Mouse (Mus musculus): ENCODE measurements at regions not wholly inside any gene's neighbourhood (a gene's known extent, or its start where the extent isn't known, plus 50 kb on each side); places are given as distances from the start of the nearest gene placed in this dataset.
A peak's percentile ranks its signal among the peaks of the same experiment; 100 is the strongest.
"Not testable (repeated sequence)": the region's sequence is repeated elsewhere in the genome, so short reads cannot be mapped to it uniquely, and the experiment has no call there.

DNA sequence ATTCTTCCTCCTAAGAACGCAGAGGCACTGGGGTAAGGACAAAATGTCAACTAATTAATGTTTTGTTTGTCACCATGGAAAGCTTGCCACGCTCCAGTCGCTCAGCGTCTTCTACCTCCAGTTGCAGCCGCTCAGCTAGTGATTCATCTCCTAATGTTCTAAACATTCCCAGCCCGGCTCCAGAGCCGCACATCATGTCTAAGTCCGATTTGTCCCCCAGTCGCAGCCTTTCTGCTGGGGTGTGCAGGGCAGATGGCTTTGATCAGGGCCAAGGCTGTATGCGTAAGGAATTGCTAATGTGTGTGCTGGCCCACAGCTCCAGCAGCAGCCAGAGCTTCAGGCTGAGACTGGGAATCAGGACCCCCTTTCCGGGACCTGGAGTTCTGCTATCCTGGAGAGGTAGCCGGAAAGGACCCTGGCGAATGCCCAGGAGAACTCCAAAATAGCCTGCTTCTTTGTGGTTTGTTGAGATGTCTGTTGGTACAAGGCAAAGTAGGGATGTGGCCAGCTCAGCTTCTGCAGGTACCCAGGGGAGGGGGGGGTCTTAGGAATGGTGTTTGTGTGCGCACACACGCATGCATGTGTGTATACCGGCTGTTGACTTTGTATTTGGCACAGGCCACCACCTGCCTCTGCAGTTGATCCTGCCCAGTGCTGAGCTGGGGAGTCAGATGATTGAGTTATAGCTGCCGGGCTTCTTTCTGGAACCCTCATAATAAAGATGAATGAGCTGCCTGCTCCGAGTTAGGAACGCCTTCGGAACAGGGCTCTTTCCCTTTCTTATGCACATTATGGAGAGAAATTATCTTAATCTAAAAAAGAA is 143.0 kb upstream of the Kcng1 start:
- DNase-seq (ENCODE audit: low read depth), result no peak

DNA sequence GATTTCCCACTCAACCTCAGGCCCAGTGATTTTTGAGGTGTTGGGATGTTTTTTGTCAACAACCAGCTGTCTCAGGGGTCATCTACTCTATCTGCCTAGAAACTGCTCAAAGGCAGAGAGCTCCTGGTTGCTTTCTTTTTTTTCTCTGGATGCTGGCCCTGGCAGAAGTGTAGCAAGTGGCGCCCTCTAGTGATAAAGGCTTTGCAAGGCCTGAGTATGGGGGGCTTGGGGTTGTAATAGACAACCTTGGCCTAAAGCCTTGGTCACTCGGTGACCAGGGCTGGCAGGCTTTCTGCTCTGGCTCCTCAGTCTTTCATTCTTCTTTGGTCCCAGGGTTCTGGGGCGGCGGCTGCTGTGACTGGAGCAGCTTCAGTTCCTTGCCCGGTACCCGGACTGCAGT is 142.0 kb upstream of the Kcng1 start:
- DNase-seq (ENCODE audit: low read depth), result peak; percentile 21

DNA sequence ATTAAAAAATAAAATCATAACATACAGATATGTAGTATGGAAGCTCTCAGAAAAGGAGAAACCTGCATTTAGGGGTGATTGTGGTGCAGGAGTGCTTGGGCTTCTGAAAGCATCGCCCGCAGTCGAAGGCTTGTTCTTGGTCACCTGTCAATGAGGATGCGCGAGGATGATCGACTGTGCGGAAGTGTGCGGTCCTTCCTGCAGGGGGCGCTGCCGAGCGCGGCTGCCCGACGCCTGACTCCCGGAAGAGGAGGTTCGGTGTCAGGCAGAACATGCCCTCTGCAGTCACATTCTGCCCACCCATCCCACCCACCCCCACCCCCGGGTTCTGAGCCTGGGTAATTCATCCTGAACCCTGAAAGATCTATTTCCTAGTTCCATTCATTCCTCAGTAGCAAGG is 133.6 kb upstream of the Kcng1 start:
- no peak for DNase-seq (ENCODE audit: low read depth)

DNA sequence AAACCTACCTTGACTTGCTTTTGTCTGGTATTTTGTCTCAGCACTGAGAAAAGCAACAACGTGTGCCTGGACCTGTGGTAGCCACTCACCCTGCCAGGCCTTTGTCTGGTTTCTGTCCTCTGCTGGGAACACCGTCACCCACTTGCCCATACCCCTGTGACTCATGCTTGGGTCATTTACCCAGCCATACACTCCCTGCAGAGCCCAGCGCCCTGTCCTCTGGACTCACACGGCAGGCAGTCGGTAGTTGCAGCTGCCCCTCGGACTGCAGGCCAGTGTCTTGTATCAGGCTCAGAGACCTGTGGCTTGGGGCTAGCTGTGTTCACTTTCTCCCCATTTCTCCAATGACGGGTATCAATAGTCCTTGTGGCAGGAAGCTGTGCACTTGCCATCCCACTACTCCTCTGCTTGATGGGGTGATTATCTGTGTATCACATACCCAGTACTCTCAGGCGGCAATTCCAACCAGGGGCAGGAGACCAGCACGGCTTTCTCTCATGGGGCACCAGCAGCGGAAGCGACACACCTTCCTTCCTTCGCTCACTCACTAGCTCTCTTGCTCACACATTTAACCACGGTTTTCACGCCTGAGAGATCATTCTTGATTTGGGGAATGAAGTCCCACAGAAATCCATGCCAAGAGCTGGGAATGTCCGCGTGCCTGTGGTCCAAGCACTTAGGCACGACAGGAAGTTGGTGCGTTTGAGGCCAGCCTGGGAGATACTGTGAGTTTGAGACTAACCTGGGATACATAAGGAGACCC is 132.8 kb upstream of the Kcng1 start:
- DNase-seq (ENCODE audit: low read depth), result no peak

DNA sequence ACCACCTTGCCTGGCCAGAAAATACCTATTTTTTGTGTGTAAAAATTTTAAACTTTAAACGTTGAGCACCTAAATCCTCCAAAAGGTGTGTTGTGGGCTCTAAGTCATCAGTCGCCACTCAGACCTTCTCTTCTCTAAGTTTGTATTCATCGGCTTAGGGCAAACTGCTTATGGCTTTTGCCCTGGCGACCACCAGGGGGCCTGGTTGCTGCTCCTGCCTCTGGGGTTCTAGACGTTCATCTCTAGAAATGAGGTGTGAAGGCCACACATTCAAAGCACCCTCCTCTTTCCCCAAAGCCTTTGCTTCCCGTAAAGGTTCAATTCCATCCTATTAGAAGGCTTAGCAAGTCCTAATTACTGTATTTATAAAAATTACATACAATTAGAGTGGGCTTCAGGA is 131.3 kb upstream of the Kcng1 start:
- DNase-seq (ENCODE audit: low read depth), result peak; percentile 41

DNA sequence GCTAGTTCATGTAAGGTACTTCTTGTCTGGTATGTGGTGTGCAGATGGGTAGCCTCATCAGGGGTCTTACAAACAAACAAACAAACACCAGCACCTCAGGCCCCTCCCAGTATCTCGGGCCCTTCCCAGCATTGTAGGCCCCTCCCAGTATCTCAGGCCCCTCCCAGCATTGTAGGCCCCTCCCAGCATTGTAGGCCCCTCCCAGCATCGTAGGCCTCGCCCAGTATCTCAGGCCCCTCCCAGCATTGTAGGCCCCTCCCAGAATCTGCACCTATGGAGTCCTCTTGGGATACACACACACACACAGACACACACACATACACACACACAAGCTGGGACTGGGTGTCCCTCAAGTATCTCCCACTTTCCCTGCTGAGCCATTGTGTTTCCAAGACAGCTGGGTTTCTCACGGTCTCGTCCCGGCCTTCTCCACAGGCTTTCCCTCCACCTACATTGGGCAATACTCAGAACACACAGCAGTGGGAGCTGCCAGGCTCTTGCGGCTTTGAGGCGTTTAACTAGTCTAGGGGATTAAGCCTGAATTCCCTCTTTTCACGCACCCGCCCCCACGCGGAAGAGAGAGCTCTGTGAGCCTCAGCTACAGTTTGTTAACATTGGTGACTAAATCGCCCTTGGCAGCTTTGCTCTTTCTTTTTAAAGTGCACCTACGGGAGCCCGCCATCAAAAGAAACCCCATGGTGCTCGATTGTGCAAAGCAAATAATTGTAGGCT is 121.4 kb upstream of the Kcng1 start:
- peak; percentile 6 for DNase-seq (ENCODE audit: low read depth)

DNA sequence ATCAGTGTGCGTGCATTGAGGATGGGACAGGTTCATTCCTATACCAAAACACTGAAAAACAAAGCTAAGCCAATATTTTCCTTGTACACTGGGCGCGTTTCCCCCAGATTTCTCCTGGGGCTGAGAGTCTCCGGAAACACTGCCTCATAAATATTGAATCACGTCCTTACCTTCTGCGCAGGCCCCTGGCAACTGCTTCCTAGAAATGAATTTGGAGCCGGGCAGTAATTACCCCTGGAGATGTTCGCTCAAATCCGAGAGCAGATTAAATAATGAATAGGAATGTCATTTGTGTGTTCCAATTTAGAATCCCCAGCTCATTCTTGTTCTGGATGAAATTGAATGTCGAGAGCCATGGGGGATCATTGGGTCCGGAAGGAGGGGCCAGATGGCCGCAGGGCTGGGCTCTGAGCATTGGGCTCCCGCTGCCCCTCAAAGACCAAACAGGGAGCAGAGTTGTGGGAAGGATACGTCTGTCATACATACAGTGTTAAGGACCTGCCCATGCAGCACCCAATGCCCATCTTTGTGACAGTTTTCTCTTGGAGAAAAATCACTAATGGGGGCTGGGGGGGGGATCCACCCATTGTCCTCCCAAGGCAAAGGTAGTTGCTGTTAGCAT is 117.7 kb upstream of the Kcng1 start:
- no peak for DNase-seq (ENCODE audit: low read depth)

DNA sequence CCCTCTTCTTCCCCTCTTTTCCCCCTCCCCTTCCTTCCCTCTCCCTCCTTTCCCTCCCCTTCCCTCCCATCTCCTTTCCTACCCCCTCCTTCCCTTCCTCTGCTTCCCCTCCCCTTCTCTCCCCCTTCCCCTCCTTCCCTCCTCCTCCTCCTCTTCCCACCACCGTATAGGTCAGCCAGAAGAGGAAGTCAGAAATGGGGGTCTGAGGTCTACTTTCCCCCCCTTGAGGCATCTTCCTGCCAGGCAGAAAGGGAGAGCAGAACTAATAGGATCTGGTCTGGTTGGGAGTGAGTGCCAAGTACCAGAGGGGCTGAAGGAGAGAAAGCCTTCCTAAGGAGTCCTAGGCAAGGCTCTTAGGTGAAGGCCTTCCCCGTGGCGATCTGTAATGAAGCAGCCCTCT is 114.8 kb upstream of the Kcng1 start:
- no peak for DNase-seq (ENCODE audit: low read depth)

DNA sequence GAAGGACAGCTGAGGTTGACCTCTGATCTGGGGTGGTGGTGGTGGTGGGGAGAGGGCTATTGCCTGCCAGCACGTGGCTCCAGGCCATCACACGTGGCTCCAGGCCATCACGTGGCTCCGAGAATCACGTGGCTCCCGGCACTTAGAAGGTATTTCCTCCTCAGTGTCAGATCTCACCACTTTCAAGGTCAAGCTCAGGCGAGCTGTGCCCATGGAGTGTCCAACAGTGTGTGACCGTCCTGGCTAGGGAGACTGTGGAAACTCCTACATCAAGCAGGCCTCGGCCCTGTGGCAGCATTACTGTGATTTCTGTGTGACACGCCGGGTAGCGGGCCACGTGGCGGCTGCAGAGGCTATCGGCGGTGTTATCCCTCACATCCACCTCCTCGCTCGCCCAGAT is 111.8 kb upstream of the Kcng1 start:
- DNase-seq (ENCODE audit: low read depth), result no peak

DNA sequence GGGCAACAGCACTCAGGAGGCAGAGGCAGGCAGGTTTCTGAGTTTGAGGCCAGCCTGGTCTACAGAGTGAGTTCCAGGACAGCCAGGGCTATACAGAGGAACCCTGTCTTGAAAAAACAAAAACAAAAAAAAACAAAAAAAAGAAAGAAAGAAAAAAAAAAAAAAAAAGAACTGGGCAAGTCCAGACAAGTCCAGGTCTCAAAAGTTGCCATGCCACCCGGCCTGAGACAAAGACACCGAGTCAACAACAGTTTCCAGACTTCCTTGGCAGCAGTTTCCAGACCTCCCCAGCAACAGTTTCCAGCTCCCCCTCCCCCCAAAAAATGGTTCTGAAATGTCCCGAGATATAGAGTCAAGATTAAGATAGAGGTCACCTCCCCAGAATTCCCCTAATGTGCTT is 110.6 kb upstream of the Kcng1 start:
- not testable (repeated sequence) for DNase-seq (ENCODE audit: low read depth)

DNA sequence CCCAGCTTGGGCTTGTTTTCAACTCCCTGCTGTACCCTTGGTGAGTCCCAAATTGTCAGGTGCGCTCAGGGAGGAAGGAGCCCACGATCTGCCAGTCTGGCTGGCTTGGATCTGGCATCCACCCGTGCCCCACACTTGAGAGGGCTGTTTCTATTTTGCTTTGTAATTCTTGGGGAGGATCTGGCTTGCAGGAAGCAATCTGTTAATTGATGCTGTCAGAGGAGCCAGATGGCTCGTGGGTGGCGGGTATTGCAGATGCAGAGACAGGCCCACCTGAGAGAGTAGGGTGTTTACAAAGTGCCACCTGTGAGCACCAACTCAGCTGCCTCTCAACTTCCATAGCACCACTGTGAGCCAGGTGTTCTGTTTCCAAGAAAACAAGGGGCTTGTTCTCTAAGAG is 99.1 kb upstream of the Kcng1 start:
- DNase-seq (ENCODE audit: low read depth), result no peak

DNA sequence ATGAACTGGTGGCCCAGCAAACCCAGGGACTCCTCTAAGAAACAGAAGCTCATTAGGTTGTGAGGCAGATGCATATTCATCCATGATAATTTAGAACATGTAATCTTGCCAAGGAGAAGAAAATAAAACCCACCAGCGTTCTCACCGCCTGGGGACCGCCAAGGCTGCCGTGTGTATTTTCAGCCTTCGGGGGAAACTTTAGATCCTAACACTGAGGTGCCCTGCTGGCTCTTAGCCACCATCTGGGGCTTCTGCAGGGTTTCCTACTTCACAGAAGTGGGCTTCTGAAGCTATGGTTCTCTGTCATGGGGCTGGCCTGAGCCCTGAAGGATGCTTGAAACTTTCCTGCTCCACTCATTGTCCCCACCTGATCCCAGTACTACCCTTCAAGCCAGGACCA is 90.8 kb upstream of the Kcng1 start:
- no peak for DNase-seq (ENCODE audit: low read depth)

DNA sequence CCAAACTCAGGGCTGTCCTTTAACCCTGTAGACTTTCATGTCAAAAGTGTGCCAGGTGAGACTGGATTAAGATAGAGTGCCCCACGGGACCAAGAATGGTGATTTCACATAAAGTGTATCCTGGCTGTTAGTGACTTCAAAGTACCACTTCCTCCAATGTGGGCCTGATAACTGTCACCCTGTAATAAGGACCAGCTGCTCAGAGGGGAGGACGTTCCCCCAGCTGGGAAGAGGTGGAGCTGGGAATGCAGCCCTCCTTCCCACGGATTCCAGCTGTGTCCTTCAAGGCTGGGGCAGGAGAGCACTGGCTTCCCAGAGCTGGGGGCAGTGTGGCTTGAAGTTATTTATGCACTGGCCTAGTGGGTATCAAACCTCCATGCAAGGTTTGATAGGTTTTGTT is 89.7 kb upstream of the Kcng1 start:
- no peak for DNase-seq (ENCODE audit: low read depth)

DNA sequence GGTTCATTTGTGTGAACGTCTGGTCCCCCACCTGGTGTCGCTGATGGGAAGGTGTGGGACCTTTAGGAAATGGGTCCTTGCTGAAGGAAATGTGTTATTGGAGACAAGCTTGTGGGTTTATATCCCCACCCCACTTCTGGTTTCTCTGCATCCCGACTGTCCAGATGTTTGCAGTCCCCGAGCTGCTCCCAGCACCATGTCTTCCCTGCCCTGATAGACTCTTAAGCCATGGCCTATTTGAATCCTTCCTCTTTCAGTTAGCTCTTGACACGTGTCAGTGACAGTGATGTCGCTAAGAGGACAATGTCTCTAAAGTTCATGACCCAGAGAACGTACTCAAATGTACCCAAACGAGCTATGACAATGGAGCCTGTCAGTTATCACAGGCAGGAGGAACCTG is 77.7 kb upstream of the Kcng1 start:
- DNase-seq (ENCODE audit: low read depth), result no peak

DNA sequence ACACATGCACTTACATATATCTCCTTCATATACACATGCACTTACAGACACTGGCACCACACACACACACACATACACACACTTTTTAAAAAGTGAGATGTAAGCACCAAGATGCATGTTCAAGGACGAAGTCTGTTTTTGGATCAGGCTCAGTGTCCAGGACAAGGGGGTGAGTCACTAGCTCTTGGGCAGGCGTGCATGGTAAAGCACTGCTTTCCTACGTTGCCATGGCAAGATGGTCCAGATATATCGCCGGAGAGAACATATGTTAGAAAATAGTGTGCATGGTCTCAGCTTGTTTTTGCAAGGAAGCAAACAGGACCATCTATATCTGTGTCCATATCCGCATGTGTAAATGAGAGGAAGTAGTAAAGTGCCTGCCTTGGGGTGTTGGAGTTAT is 77.0 kb upstream of the Kcng1 start:
- DNase-seq (ENCODE audit: low read depth), result no peak

DNA sequence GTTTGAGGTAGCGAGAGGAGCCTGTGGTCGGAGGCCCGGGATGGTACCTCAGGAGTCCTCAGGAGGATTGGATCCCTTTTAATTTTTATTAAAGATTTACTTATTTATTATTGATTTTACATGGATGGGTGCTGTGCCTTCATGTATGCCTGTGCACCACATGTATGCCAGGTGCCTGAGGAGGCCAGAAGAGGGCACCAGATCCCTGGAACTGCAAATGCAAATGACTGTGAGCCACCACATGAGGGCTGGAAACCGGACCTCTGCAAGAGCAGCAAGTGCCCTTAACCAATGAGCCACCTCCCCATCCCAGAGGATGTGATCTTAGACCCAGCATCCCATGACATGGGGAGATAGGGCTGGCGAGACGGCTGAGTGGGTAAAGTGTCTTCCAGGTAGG is 76.3 kb upstream of the Kcng1 start:
- DNase-seq (ENCODE audit: low read depth), result peak; percentile 14

DNA sequence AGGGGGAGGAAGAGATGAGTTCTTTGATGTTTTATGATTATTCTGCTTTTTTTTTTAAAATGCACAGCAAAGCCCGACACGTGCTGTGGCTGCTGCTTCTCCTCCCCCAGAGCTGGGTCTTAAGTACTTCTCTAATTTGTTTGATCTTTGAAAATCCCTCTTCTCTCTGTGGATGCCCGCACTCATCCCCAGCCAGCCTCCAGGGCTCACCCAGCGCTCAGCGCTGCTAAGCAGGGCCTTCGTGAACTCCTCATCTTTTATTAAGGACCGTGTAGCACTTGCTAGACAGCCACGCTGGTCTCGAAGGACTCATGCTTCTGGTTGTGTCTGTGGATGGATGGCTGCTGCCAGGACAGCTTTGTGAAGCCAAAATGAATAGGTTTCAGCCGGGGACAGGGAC is 72.9 kb upstream of the Kcng1 start:
- DNase-seq (ENCODE audit: low read depth), result no peak

DNA sequence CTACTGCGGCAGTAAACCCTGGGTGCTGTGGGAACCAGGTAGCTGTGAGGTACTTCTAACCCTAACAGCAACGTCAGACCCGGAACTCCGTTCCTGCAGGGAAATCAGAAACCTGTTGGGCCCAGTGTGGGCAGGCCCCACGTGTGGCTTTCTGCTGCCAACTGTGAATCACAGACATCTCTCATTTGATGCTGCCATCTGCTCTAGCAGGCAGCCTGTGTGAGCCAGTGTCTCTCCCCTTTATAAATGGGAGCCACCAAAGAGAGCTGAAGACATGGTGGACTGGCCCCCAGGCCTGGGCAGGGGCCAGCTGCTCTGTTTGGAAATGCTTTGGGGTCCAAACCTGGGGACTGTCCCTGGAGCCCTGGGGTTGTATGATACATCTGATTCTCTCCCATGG is 71.1 kb upstream of the Kcng1 start:
- DNase-seq (ENCODE audit: low read depth), result no peak

DNA sequence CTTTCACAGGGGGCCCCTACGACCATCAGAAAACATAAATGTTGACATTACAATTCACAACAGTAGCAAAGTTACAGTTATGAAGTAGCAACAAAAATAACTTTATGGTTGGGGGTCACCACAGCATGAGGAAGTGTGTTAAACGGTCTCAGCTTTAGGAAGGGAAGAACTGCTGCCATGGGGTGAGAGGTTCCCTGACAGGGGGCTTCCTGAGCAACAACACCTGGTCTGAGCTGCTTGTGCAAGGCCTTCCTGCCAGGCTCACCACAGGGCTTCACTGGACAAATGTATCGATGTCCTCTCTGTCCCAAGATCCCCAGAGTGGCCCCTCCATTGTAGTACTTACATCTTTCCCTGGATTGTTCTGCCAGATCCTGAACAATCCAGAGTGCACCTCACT is 70.7 kb upstream of the Kcng1 start:
- no peak for DNase-seq (ENCODE audit: low read depth)

DNA sequence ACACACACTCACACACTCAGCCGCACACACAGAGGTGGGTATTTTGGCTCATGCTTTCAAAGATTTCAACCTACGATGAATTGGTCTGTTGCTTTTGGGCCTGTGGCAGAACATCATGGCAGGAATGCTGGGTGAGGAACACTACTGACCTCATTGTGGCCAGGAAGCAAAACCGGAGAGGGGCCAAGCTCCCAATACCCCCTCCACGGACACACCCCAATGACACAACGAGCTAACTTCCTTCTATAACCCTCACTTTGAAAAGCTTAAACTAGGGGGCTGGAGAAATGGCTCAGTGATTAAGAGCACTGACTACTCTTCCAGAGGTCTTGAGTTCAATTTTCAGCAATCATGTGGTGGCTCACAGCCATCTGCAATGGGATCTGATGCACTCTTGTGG is 63.8 kb upstream of the Kcng1 start:
- no peak for DNase-seq (ENCODE audit: low read depth)

DNA sequence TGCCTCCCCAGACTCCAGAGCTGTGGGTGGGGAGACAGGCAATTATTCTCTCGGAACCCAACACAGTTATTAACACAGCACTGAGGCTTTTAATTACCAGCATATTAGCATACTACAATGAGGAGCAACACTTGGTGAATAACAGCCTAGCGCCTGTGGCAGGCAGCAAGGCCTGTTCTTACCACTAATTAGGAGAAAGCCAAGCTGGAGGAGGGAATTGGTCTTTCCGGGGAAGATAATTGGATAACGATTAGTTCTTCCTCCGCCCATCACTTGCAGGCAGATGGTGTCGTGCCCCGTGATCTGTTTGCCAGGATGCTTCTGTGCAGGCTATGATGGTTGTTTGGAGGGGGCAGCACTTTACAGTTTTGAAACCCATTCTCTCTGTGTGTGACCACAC is 62.2 kb upstream of the Kcng1 start:
- DNase-seq (ENCODE audit: low read depth), result no peak

DNA sequence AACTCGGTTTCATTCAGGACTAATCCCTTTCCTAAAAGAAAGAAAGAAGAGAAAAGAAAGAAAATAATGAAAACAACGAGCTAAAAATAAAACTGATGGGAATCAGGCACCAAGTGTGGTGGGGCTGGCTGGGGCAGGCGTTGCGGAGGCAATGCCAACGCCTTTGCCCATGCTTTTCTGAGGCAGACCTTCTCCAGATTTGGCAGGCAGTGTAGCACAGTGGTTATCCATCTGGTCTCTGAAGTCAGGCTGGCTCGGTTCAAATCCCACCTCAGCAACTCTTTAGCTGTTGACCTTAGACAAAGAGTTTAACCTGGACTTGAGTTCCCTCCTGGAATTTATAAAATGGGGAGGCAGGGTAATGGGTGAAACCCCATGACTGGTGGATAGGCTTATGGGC is 57.3 kb upstream of the Kcng1 start:
- no peak for DNase-seq (ENCODE audit: low read depth)

DNA sequence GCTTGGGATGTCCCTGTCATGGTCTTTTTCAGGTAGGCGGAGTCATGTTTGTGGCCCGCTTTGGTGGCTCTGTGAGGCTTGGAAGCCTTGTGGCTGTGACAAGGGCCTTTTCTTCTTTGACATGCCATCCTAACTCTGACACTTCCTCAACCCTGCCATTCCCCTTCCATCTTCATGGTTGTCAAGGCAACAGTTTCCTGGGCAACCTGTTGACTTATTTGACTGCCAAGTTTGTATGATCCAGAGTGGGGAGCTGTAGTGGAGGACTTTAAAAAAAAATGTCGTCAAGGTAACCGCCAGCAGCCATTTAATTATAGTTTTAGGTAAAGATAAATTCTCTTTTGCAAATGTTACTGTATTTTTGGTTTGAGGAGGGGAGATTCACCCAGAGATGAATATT is 56.8 kb upstream of the Kcng1 start:
- no peak for DNase-seq (ENCODE audit: low read depth)

All from NIH3T3 (cell line).